Mouse (Mus musculus) CH12.LX (cell line): ENCODE data around the gene Ttc21b.

ENCODE experiments used
- CHD2 ChIP-seq: IDR thresholded peaks from 2 replicates; pipeline ENCODE4 v1.6.1; 2011; ENCODE audit warnings: low read length, improper control_type of control experiment
- CTCF ChIP-seq, 2 experiments: IDR thresholded peaks in 1 of 2; conservative IDR thresholded peaks in 1 of 2; 2 replicates each; pipeline ENCODE4 v1.5.1; 2011 to 2012; ENCODE audit warnings: low read depth in 2 of 2, low read length in 2 of 2, improper control_type of control experiment in 1 of 2, inconsistent platforms in 1 of 2, mild to moderate bottlenecking in 1 of 2, moderate library complexity in 1 of 2
- E2F4 ChIP-seq: IDR thresholded peaks from 2 replicates; pipeline ENCODE4 v1.6.1; 2011; ENCODE audit warnings: low read depth, low read length, improper control_type of control experiment; ENCODE audit not compliant: insufficient replicate concordance
- EP300 ChIP-seq: IDR thresholded peaks from 2 replicates; pipeline ENCODE4 v1.6.1; 2011; ENCODE audit warnings: low read length, improper control_type of control experiment
- ETS1 ChIP-seq: conservative IDR thresholded peaks from 2 replicates; pipeline ENCODE4 v1.6.1; 2012; ENCODE audit warnings: low read depth, mild to moderate bottlenecking, inconsistent platforms, low read length, improper control_type of control experiment, moderate library complexity
- MYC ChIP-seq: IDR thresholded peaks from 2 replicates; pipeline ENCODE4 v1.6.1; 2011; ENCODE audit warnings: low read depth, mild to moderate bottlenecking, improper control_type of control experiment, low read length
- POLR2A ChIP-seq: IDR thresholded peaks from 2 replicates; pipeline ENCODE4 v1.6.1; 2011; ENCODE audit warnings: low read depth, mild to moderate bottlenecking, improper control_type of control experiment, low read length
- POLR2AphosphoS2 ChIP-seq: IDR thresholded peaks from 2 replicates; pipeline ENCODE4 v1.6.1; 2011; ENCODE audit warnings: low read depth, low read length, improper control_type of control experiment
- ZC3H11A ChIP-seq: IDR thresholded peaks from 2 replicates; pipeline ENCODE4 v1.6.1; 2012; ENCODE audit warnings: low read depth, mild to moderate bottlenecking, inconsistent platforms, low read length, improper control_type of control experiment

DNA sequence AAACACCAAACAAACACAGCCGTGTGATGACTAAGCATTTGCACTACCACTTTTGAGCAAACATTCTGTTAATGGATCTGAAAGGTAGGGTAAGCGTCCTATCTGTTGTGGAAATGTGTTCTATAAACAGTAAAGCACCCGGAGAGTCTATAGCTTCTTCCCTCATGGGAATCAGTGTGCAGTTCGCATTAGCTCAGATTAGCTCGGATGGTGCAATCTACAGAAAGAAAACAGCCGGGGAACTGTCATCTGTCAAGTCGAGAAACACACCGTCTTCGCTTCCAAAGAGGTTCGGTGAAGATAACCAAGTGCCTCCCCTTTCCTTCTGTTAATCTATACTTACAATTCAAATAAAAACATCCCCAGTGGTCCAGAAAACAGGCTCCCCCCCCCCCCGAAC is 85.7 kb downstream of the Ttc21b start:
- TF ChIP-seq POLR2AphosphoS2 (no peak), E2F4 (no peak), EP300 (no peak), POLR2A (no peak), CTCF (conservative IDR thresholded peaks at IDR 0.05 in 1 of 2, IDR thresholded peaks at IDR 0.05 in 1 of 2; ENCODE audit: low read depth in 2 of 2, low read length in 2 of 2) (no peak), CHD2 (no peak), MYC (no peak), ETS1 (no peak), ZC3H11A (no peak)
